Mouse (Mus musculus) bone marrow, adult 2 months (tissue): ENCODE measurements at regions not wholly inside any gene's neighbourhood (a gene's known extent, or its start where the extent isn't known, plus 50 kb on each side); places are given as distances from the start of the nearest gene placed in this dataset.

ENCODE experiments used
- H3K27ac ChIP-seq: fragments of 200-500 bp; 2 replicates; pipeline ENCODE4 v1.5.1; 2012; ENCODE audit warnings: low read depth, mild to moderate bottlenecking, control low read depth, inconsistent platforms, low read length; ENCODE audit not compliant: control insufficient read depth, poor library complexity, insufficient read depth
- H3K4me1 ChIP-seq: fragments of 200-500 bp; 2 replicates; pipeline ENCODE4 v1.6.1; 2011; ENCODE audit warnings: low read length; ENCODE audit not compliant: control insufficient read depth, insufficient read depth
- H3K4me3 ChIP-seq: fragments of 200-500 bp; replicated peaks from 2 replicates; pipeline ENCODE3; 2011; ENCODE audit warnings: mild to moderate bottlenecking, low read depth, low read length, control low read depth; ENCODE audit not compliant: control insufficient read depth
- CTCF ChIP-seq: fragments of 200-500 bp; IDR thresholded peaks from 2 replicates; pipeline ENCODE4 v1.5.1; 2011; ENCODE audit warnings: low read length, control low read depth; ENCODE audit not compliant: control insufficient read depth, insufficient read depth
- POLR2A ChIP-seq: fragments of 200-500 bp; IDR thresholded peaks from 2 replicates; pipeline ENCODE4 v1.6.1; 2011; ENCODE audit warnings: low read depth, mild to moderate bottlenecking, control low read depth, low read length, borderline replicate concordance; ENCODE audit not compliant: control insufficient read depth
- WGBS: fragments of 180-500 bp; shearing (Covaris S2); methylation state at CpG from one replicate; pipeline ENCODE4 v1.1.7; 2018; 5-methylcytosine and 5-hydroxymethylcytosine counted together

- Histone ChIP-seq H3K4me1 (no peaks in the 10 kb centered on the region), H3K27ac (no peak overlapping the region), H3K4me3 (no peak overlapping the region)
- no peak for TF ChIP-seq POLR2A
- WGBS, result 56% methylated on average over 7 of the region's 7 CpGs
Observed at GRCm38 (mm10) chr1:186263955-186264354, 146.8 kb upstream of the Lyplal1 start.

DNA sequence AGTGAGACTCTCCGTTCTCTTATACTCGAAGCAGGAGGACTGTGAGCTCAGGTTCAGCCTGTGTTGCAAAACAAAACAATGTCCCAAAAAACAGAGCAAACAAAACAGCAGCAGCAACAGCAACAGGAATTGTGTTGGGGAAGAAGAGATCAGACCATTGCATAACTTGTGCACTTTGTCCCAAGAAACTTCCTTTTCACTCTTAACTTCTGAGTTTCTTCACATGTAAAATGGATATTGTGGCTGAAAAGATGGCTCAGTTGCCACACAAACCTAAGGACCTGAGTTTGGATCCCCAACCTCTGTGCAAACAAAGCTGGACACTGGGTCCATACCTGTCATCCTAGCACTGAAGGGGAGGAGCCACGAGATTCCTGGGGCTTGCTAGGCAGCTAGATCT, 146.1 kb upstream of the Lyplal1 start:
- TF ChIP-seq CTCF (no peak), POLR2A (no peak)
- Histone ChIP-seq H3K27ac (no peak overlapping the region), H3K4me3 (no peak overlapping the region), H3K4me1 (no peaks in the 10 kb centered on the region)
- 59% methylated on average over 3 of the region's 3 CpGs for WGBS

GRCm38 (mm10) chr1:186262040-186262439, 144.9 kb upstream of the Lyplal1 start:
- Histone ChIP-seq H3K4me3 (no peak overlapping the region), H3K4me1 (no peaks in the 10 kb centered on the region), H3K27ac (no peak overlapping the region)
- 77% methylated on average over 6 of the region's 6 CpGs for WGBS
- TF ChIP-seq CTCF (no peak), POLR2A (no peak)

- Histone ChIP-seq H3K4me1 (no peaks in the 10 kb centered on the region), H3K4me3 (no peak overlapping the region), H3K27ac (no peak overlapping the region)
- 67% methylated on average over 4 of the region's 4 CpGs for WGBS
- TF ChIP-seq POLR2A (no peak), CTCF (no peak)
Observed at GRCm38 (mm10) chr1:186261326-186261833, 144.3 kb upstream of the Lyplal1 start.

DNA sequence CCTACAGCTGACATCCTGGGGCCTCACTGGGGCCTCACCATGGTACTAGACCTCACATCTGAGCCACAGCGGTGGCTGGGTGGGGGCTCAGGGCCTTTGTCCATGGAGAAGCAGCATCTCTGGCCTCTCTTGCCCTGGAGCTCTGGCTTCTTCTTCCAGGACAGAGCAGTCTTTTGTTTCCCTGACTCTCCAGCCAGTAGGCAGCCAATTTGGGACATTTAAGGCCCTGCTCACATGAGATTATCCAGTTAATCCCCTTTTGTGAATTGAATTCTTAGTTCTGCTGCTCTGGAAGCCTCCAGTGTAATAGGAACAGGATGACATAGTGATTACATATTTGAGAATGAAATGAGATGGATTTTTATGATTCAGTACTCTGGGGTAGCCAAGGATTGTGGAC, 140.5 kb upstream of the Lyplal1 start:
- Histone ChIP-seq H3K4me1 (no peaks in the 10 kb centered on the region), H3K4me3 (no peak overlapping the region), H3K27ac (no peak overlapping the region)
- WGBS, result 64% methylated on average over 1 of the region's 1 CpGs
- TF ChIP-seq CTCF (no peak), POLR2A (no peak)

- Histone ChIP-seq H3K4me1 (no peaks in the 10 kb centered on the region), H3K27ac (no peak overlapping the region), H3K4me3 (no peak overlapping the region)
- no peak for TF ChIP-seq CTCF
- 83% methylated on average over 8 of the region's 8 CpGs for WGBS
Observed at GRCm38 (mm10) chr1:186255476-186256080, 138.5 kb upstream of the Lyplal1 start.

- 59% methylated on average over 3 of the region's 3 CpGs for WGBS
- H3K4me3 ChIP-seq, result no peak overlapping the region
- TF ChIP-seq POLR2A, result no peak
- no peak for TF ChIP-seq CTCF
- H3K4me1 ChIP-seq, result no peaks in the 10 kb centered on the region
- no peak overlapping the region for H3K27ac ChIP-seq
Observed at GRCm38 (mm10) chr1:186254500-186254899, 137.4 kb upstream of the Lyplal1 start.

GRCm38 (mm10) chr1:186252551-186252950, 135.4 kb upstream of the Lyplal1 start:
- TF ChIP-seq POLR2A (no peak), CTCF (no peak)
- Histone ChIP-seq H3K4me3 (no peak overlapping the region), H3K27ac (no peak overlapping the region), H3K4me1 (no peaks in the 10 kb centered on the region)
- 52% methylated on average over 4 of the region's 4 CpGs for WGBS

DNA sequence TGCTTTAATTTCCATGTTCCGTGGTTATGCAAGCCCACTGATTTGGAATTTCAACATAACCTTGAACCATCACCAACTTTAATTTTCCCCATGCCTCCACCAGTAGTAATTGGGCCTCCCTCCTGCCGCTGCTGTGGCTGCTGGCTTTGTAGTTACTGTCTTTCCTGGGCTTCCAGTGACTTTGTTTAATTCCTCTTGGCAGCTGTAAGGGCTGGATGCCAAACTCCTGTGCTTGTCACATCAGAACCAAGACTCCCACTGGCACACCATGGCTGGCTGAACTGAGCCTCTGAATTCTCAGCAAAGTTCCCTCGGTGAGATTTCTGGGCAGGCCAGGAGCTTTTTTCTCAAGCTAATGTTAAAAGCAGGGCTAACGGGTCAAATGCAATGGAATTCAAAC, 133.2 kb upstream of the Lyplal1 start:
- Histone ChIP-seq H3K27ac (no peak overlapping the region), H3K4me1 (no peaks in the 10 kb centered on the region), H3K4me3 (no peak overlapping the region)
- TF ChIP-seq POLR2A (no peak), CTCF (no peak)
- 66% methylated on average over 4 of the region's 4 CpGs for WGBS
